Mouse (Mus musculus): ENCODE results near the gene Gm20920. TPM values are rescaled to one million over a fixed set of nuclear protein-coding genes. Genes with fewer than 3 reads are reported as not detected.
"Not testable (repeated sequence)": the region's sequence is repeated elsewhere in the genome, so short reads cannot be mapped to it uniquely, and the experiment has no call there.

Gm20920 gene
- polyA plus RNA-seq (2012; rRNA removed), result not detected in 2 replicates

GRCm38 (mm10) chrY:51851820-51852219 lies at the start of gene Gm20920:
Gene Gm20920 (plus strand): TSS chrY:51852120.
- not testable (repeated sequence) for DNase-seq (ENCODE audit: low spot score)
